Mouse (Mus musculus) MEL (cell line): ENCODE data around the gene Ppp1r14b. TPM values are rescaled to one million over a fixed set of nuclear protein-coding genes. Genes with fewer than 3 reads are reported as not detected.

ENCODE experiments used
- DNase-seq: peaks from one replicate; pipeline ENCODE4 v3.0.0; 2011; ENCODE audit warnings: low read depth, low spot score
- H3K27ac ChIP-seq: 2 replicates; pipeline ENCODE4 v1.5.1; 2012; ENCODE audit warnings: low read depth, mild to moderate bottlenecking, control low read depth, low read length, moderate library complexity; ENCODE audit not compliant: control insufficient read depth
- H3K27me3 ChIP-seq, 2 experiments: fragments of 150-350 bp in 1 of 2; sonication (generic) in 1 of 2; 2 replicates each; pipeline ENCODE4 v1.6.1; 2012; ENCODE audit warnings: low read length in 2 of 2, mild to moderate bottlenecking in 2 of 2, improper control_type of control experiment in 1 of 2, moderate library complexity in 1 of 2; ENCODE audit not compliant: insufficient read depth in 2 of 2, control insufficient read depth in 1 of 2
- H3K36me3 ChIP-seq, 2 experiments: 2 replicates each; pipeline ENCODE4 v1.6.1; 2012 to 2014; ENCODE audit warnings: low read length in 2 of 2, improper control_type of control experiment in 1 of 2, inconsistent platforms in 1 of 2, mild to moderate bottlenecking in 1 of 2; ENCODE audit not compliant: insufficient read depth in 2 of 2, control insufficient read depth in 1 of 2
- H3K4me1 ChIP-seq, 2 experiments: fragments of 150-350 bp in 1 of 2; sonication (generic) in 1 of 2; 2 replicates each; pipeline ENCODE4 v1.6.1; 2012; ENCODE audit warnings: low read length in 2 of 2, improper control_type of control experiment in 1 of 2, mild to moderate bottlenecking in 1 of 2; ENCODE audit not compliant: insufficient read depth in 2 of 2, control insufficient read depth in 1 of 2
- H3K4me3 ChIP-seq, 2 experiments: fragments of 150-350 bp in 1 of 2; sonication (generic) in 1 of 2; 2 replicates each; pipeline ENCODE4 v1.5.1; 2012; ENCODE audit warnings: low read depth in 2 of 2, low read length in 2 of 2, mild to moderate bottlenecking in 2 of 2, moderate library complexity in 2 of 2, control low read depth in 1 of 2, improper control_type of control experiment in 1 of 2; ENCODE audit not compliant: control insufficient read depth in 1 of 2, insufficient read depth in 1 of 2
- H3K79me2 ChIP-seq: 2 replicates; pipeline ENCODE4 v1.6.1; 2012; ENCODE audit warnings: mild to moderate bottlenecking, low read length, moderate library complexity; ENCODE audit not compliant: control insufficient read depth, poor library complexity, insufficient read depth
- H3K9ac ChIP-seq: 2 replicates; pipeline ENCODE4 v1.6.1; 2012; ENCODE audit warnings: low read depth, mild to moderate bottlenecking, control low read depth, low read length, moderate library complexity; ENCODE audit not compliant: control insufficient read depth, poor library complexity, severe bottlenecking
- H3K9me3 ChIP-seq: fragments of 150-350 bp; sonication (generic); replicated peaks from 2 replicates; pipeline ENCODE4 v1.6.1; 2012; ENCODE audit warnings: mild to moderate bottlenecking, low read length, improper control_type of control experiment, moderate library complexity; ENCODE audit not compliant: insufficient read depth
- BHLHE40 ChIP-seq: IDR thresholded peaks from 2 replicates; pipeline ENCODE4 v1.6.1; 2012; ENCODE audit warnings: low read depth, mild to moderate bottlenecking, inconsistent platforms, low read length, improper control_type of control experiment, borderline replicate concordance
- CHD1 ChIP-seq: IDR thresholded peaks from 2 replicates; pipeline ENCODE4 v1.6.1; 2012; ENCODE audit warnings: low read depth, mild to moderate bottlenecking, inconsistent platforms, low read length, improper control_type of control experiment
- CHD2 ChIP-seq: IDR thresholded peaks from 2 replicates; pipeline ENCODE4 v1.6.1; 2011; ENCODE audit warnings: low read length, improper control_type of control experiment
- CTCF ChIP-seq, 3 experiments: IDR thresholded peaks in 2 of 3; conservative IDR thresholded peaks in 1 of 3; 2 replicates each; pipeline ENCODE4 v1.5.1; 2011 to 2012; ENCODE audit warnings: low read length in 3 of 3, low read depth in 2 of 3, mild to moderate bottlenecking in 2 of 3, improper control_type of control experiment in 1 of 3, inconsistent platforms in 1 of 3, mixed read lengths in 1 of 3, moderate library complexity in 1 of 3; ENCODE audit not compliant: control insufficient read depth in 1 of 3, insufficient read depth in 1 of 3, poor library complexity in 1 of 3, severe bottlenecking in 1 of 3
- E2F4 ChIP-seq: IDR thresholded peaks from 2 replicates; pipeline ENCODE4 v1.6.1; 2011; ENCODE audit warnings: low read depth, low read length, improper control_type of control experiment, borderline replicate concordance
- ELF1 ChIP-seq: IDR thresholded peaks from 2 replicates; pipeline ENCODE4 v1.6.1; 2014; ENCODE audit warnings: low read depth, mild to moderate bottlenecking, inconsistent platforms, low read length, improper control_type of control experiment, moderate library complexity
- ETS1 ChIP-seq: IDR thresholded peaks from 2 replicates; pipeline ENCODE4 v1.6.1; 2012; ENCODE audit warnings: low read depth, mild to moderate bottlenecking, inconsistent platforms, low read length, improper control_type of control experiment, moderate library complexity
- GABPA ChIP-seq: IDR thresholded peaks from 2 replicates; pipeline ENCODE4 v1.6.1; 2012; ENCODE audit warnings: low read depth, mild to moderate bottlenecking, inconsistent platforms, low read length, improper control_type of control experiment, moderate library complexity
- GATA1 ChIP-seq: IDR thresholded peaks from 2 replicates; pipeline ENCODE4 v1.6.1; 2011; ENCODE audit warnings: low read depth, low read length, improper control_type of control experiment
- HCFC1 ChIP-seq: IDR thresholded peaks from 2 replicates; pipeline ENCODE4 v1.6.1; 2012; ENCODE audit warnings: low read depth, mild to moderate bottlenecking, inconsistent platforms, low read length, improper control_type of control experiment, moderate library complexity
- JUND ChIP-seq: IDR thresholded peaks from 2 replicates; pipeline ENCODE4 v1.6.1; 2011; ENCODE audit warnings: low read depth, mild to moderate bottlenecking, improper control_type of control experiment, low read length
- KAT2A ChIP-seq: conservative IDR thresholded peaks from 2 replicates; pipeline ENCODE4 v1.6.1; 2012; ENCODE audit warnings: low read depth, low read length, improper control_type of control experiment, inconsistent platforms
- MAFK ChIP-seq: IDR thresholded peaks from 2 replicates; pipeline ENCODE4 v1.6.1; 2011; ENCODE audit warnings: low read depth, mild to moderate bottlenecking, low read length, improper control_type of control experiment, borderline replicate concordance
- MAX ChIP-seq: IDR thresholded peaks from 2 replicates; pipeline ENCODE4 v1.6.1; 2011; ENCODE audit warnings: low read length, improper control_type of control experiment
- MAZ ChIP-seq: IDR thresholded peaks from 2 replicates; pipeline ENCODE4 v1.6.1; 2012; ENCODE audit warnings: low read depth, mild to moderate bottlenecking, inconsistent platforms, low read length, improper control_type of control experiment
- MEF2A ChIP-seq: IDR thresholded peaks from 2 replicates; pipeline ENCODE4 v1.6.1; 2014; ENCODE audit warnings: low read depth, mild to moderate bottlenecking, inconsistent platforms, low read length, improper control_type of control experiment; ENCODE audit not compliant: poor library complexity, insufficient replicate concordance, severe bottlenecking; ENCODE audit errors: extremely low read depth
- MXI1 ChIP-seq: IDR thresholded peaks from 2 replicates; pipeline ENCODE4 v1.6.1; 2011; ENCODE audit warnings: mild to moderate bottlenecking, low read depth, low read length, improper control_type of control experiment
- MYC ChIP-seq: IDR thresholded peaks from 2 replicates; pipeline ENCODE4 v1.6.1; 2011; ENCODE audit warnings: low read depth, mild to moderate bottlenecking, low read length, improper control_type of control experiment, moderate library complexity
- NRF1 ChIP-seq: IDR thresholded peaks from 2 replicates; pipeline ENCODE4 v1.6.1; 2014; ENCODE audit warnings: low read depth, mild to moderate bottlenecking, inconsistent platforms, low read length, improper control_type of control experiment, moderate library complexity; ENCODE audit not compliant: poor library complexity, insufficient read depth, severe bottlenecking
- POLR2A ChIP-seq, 2 experiments: IDR thresholded peaks; 2 replicates each; pipeline ENCODE4 v1.6.1; 2011 to 2012; ENCODE audit warnings: low read length in 2 of 2, mild to moderate bottlenecking in 2 of 2, control low read depth in 1 of 2, improper control_type of control experiment in 1 of 2, low read depth in 1 of 2, moderate library complexity in 1 of 2; ENCODE audit not compliant: control insufficient read depth in 1 of 2, insufficient read depth in 1 of 2, poor library complexity in 1 of 2
- POLR2AphosphoS2 ChIP-seq: IDR thresholded peaks from 2 replicates; pipeline ENCODE4 v1.6.1; 2011; ENCODE audit warnings: low read length, improper control_type of control experiment
- RAD21 ChIP-seq: IDR thresholded peaks from 2 replicates; pipeline ENCODE4 v1.6.1; 2011; ENCODE audit warnings: mild to moderate bottlenecking, low read depth, low read length, improper control_type of control experiment
- RCOR1 ChIP-seq: IDR thresholded peaks from 2 replicates; pipeline ENCODE4 v1.6.1; 2012; ENCODE audit warnings: low read depth, mild to moderate bottlenecking, inconsistent platforms, low read length, improper control_type of control experiment
- SIN3A ChIP-seq: IDR thresholded peaks from 2 replicates; pipeline ENCODE4 v1.6.1; 2012; ENCODE audit warnings: low read length, improper control_type of control experiment, inconsistent platforms
- TAL1 ChIP-seq: IDR thresholded peaks from 2 replicates; pipeline ENCODE4 v1.6.1; 2012; ENCODE audit warnings: mild to moderate bottlenecking, inconsistent platforms, low read length, moderate library complexity, mixed read lengths
- TBP ChIP-seq: IDR thresholded peaks from 2 replicates; pipeline ENCODE4 v1.8.0; 2011; ENCODE audit warnings: low read depth, low read length, improper control_type of control experiment
- TCF12 ChIP-seq: IDR thresholded peaks from 2 replicates; pipeline ENCODE4 v1.6.1; 2014; ENCODE audit warnings: low read depth, mild to moderate bottlenecking, inconsistent platforms, low read length, improper control_type of control experiment, moderate library complexity
- UBTF ChIP-seq: IDR thresholded peaks from 2 replicates; pipeline ENCODE4 v1.6.1; 2012; ENCODE audit warnings: low read depth, mild to moderate bottlenecking, inconsistent platforms, low read length, improper control_type of control experiment, moderate library complexity, borderline replicate concordance; ENCODE audit not compliant: insufficient read depth
- USF1 ChIP-seq: IDR thresholded peaks from 2 replicates; pipeline ENCODE4 v1.6.1; 2014; ENCODE audit warnings: low read depth, mild to moderate bottlenecking, inconsistent platforms, low read length, improper control_type of control experiment, moderate library complexity
- USF2 ChIP-seq, 2 experiments: IDR thresholded peaks; 2 replicates each; pipeline ENCODE4 v1.6.1; 2011 to 2012; ENCODE audit warnings: improper control_type of control experiment in 2 of 2, low read length in 2 of 2, borderline replicate concordance in 1 of 2, inconsistent platforms in 1 of 2, low read depth in 1 of 2, mild to moderate bottlenecking in 1 of 2; ENCODE audit not compliant: insufficient read depth in 1 of 2
- ZC3H11A ChIP-seq: IDR thresholded peaks from 2 replicates; pipeline ENCODE4 v1.6.1; 2012; ENCODE audit warnings: low read depth, mild to moderate bottlenecking, inconsistent platforms, low read length, improper control_type of control experiment
- ZKSCAN1 ChIP-seq: IDR thresholded peaks from 2 replicates; pipeline ENCODE4 v1.6.1; 2012; ENCODE audit warnings: low read depth, mild to moderate bottlenecking, inconsistent platforms, low read length, improper control_type of control experiment, moderate library complexity
- ZMIZ1 ChIP-seq: IDR thresholded peaks from 2 replicates; pipeline ENCODE4 v1.6.1; 2012; ENCODE audit warnings: low read depth, mild to moderate bottlenecking, inconsistent platforms, low read length, improper control_type of control experiment, moderate library complexity
- ZNF384 ChIP-seq: IDR thresholded peaks from 2 replicates; pipeline ENCODE4 v1.6.1; 2012; ENCODE audit warnings: low read depth, mild to moderate bottlenecking, inconsistent platforms, low read length, improper control_type of control experiment
- polyA plus RNA-seq, 2 experiments: library from polyadenylated mRNA; stranded (reverse) in 1 of 2; unstranded in 1 of 2; fragments of >175 nt in 1 of 2; fragments of >200 nt in 1 of 2; gene quantifications; 2 replicates each; pipeline versions ENCODE4 v1.2.1 to v1.2.4; 2012; ENCODE audit warnings: low replicate concordance in 2 of 2, low read depth in 1 of 2; ENCODE audit not compliant: insufficient read length in 2 of 2, insufficient read depth in 1 of 2, missing spikeins in 1 of 2
- total RNA-seq: library from RNA; depleted of rRNA; stranded (reverse); fragments of 300-350 nt; gene quantifications from 2 replicates; pipeline ENCODE4 v1.2.3, GENCODE M21; 2012

The Ppp1r14b gene
- total and polyA plus RNA-seq, 3 experiments: 349 to 467 TPM; not detected in 1

DNA sequence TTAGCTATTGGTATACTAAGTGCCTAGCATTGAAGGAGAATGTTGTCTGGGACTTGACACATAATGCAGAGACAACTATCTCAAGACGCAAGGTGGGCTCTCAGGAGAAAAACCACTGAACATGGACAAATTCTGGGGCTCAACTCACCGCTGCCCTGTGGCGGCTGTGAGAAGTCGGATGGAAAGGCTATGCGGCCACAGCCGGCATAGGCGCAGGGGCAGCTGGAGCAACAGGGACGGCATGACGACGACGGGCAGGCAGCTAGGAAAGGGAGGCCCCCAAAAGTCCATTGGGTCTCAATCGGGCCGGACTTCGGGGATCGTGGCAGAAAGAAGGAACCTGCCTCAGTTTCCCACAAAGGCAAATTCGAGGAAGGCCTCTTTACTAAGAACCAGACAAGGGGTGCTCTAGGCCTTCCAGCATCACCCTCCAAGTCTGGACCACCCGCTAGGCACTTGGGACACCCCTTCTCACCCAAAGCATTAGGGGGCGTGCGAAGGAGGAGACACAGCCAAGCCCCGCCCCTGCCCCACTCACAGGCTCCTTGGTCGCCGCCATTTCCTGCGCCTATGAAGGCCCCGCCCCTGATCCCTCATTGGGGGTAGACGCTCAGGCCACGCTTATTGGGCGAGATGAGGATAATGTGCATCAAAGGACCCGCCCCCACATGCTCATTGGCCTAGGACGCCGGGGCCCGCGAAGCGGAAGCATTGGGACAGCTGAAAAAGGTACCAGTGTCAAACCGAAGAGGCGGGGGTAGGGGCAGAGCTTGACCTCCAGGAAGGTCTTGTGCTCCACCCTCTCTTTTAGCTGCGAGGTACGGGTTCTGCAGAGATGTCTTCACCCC is 17.5 kb downstream of the Ppp1r14b start, which contains the start of gene Dnajc4:
TSS of gene Dnajc4 (minus strand) at position 562 of the 848 bp plus-strand sequence.
- Histone ChIP-seq H3K27ac (peak within 1 kb of the TSS; percentile 25), H3K27me3 (no peaks in the 10 kb centered on the region), H3K4me3 (peak within 1 kb of the TSS; percentile 75 to 97), H3K79me2 (peaks cover 5% of the 10 kb centered on the region; the same call in 1 of the 2 replicates), H3K36me3 (0 out of 4 replicates have a peak, but pooled peaks cover 0 to 2% of the 10 kb centered on the region in 2 experiments), H3K4me1 (peaks cover 7 to 28% of the 10 kb centered on the region in 2 experiments; a peak in 3 of 4 replicates), H3K9me3 (no peaks in the 10 kb centered on the region), H3K9ac (peak within 1 kb of the TSS; percentile 80)
- peak; percentile 99 for DNase-seq
- TF ChIP-seq RCOR1 (no peak), POLR2A (IDR thresholded peaks at IDR 0.05; ENCODE audit: control insufficient read depth in 1 of 2, insufficient read depth in 1 of 2, low read depth in 1 of 2, low read length in 2 of 2, poor library complexity in 1 of 2) (peak; percentile 20 to 81; a peak in 2 of 4 replicates), UBTF (no peak), MAX (peak; percentile 42; the same call in 1 of the 2 replicates), MAFK (no peak), ZC3H11A (no peak), GABPA (no peak), TCF12 (0 out of 2 replicates have a peak, but pooled peaks have one; percentile 18), ELF1 (peak; percentile 87), CHD2 (peak; percentile 29; the same call in 1 of the 2 replicates), ZMIZ1 (0 out of 2 replicates have a peak, but pooled peaks have one; percentile 56), MXI1 (peak; percentile 81), SIN3A (peak; percentile 79), ZKSCAN1 (no peak), MYC (0 out of 2 replicates have a peak, but pooled peaks have one; percentile 32), E2F4 (peak; percentile 86; the same call in 1 of the 2 replicates), POLR2AphosphoS2 (no peak; the same call in 1 of the 2 replicates), NRF1 (peak; percentile 46; the same call in 1 of the 2 replicates), CTCF (IDR thresholded peaks at IDR 0.05 in 2 of 3, conservative IDR thresholded peaks at IDR 0.05 in 1 of 3; ENCODE audit: control insufficient read depth in 1 of 3, insufficient read depth in 1 of 3, low read depth in 2 of 3, low read length in 3 of 3, poor library complexity in 1 of 3, severe bottlenecking in 1 of 3) (peak in 1 of 3 experiments; percentile 3; a peak in 1 of 6 replicates), TAL1 (no peak), TBP (peak; percentile 44; the same call in 1 of the 2 replicates), USF1 (0 out of 2 replicates have a peak, but pooled peaks have one; percentile 33), USF2 (IDR thresholded peaks at IDR 0.05; ENCODE audit: borderline replicate concordance in 1 of 2, insufficient read depth in 1 of 2, low read depth in 1 of 2, low read length in 2 of 2) (no peak), KAT2A (peak; percentile 39; the same call in 1 of the 2 replicates), RAD21 (no peak), CHD1 (0 out of 2 replicates have a peak, but pooled peaks have one; percentile 40), ZNF384 (no peak), HCFC1 (peak; percentile 79), MEF2A (no peak), JUND (no peak), BHLHE40 (no peak), ETS1 (no peak), GATA1 (no peak), MAZ (no peak; the same call in 1 of the 2 replicates)
